Mouse (Mus musculus): ENCODE results near the gene Fcer2a.
A peak's percentile ranks its signal among the peaks of the same experiment; 100 is the strongest.

DNA sequence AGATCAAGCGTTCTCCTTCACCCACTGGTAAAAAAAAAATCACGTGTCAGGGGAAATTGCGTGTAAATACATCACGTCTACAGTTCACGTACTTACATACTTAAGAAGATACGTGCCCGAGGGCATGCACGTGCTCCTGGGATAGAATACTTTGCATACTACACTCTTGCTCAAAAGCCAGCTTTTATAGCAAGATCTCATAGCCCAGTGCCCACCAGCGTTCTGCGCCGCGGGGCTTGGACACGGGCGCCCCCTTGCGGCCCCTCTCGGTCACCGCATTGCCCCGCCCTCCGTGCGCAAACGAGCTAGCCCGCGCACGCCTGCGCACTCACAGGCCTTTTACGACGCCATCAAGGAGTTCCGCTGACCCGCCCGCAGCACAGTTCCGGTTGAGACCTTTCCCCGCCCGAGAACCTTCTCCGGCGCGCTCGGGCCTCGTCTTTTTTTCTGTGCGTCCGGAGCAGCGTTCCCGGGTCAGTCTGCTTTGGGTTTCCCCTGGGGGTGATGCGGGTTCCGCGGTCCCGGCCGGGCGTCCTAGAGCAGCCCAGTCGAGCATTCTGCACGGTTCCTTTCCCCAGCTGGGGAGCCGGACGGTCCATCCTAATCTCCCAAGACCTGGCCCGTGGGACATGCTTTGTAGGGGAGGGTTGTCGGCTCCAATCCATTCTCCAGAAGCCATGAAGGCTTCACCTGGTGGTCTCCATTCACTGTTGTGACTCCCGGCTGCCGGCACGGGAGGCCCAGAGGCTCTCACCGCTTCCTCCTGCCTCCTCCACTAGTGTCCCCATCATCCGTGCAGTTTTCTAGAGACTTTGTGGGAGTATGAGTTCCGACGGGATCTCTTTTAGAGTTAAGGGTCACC is 17.6 kb downstream of the Fcer2a start, which contains the start of gene Trappc5:
- TF ChIP-seq CTCF (IDR thresholded peaks at IDR 0.05) (peak; percentile 98), EP300 (IDR thresholded peaks at IDR 0.05) (no peak)
